Mouse (Mus musculus) right cerebral cortex, postnatal 25 days (tissue): ENCODE measurements at regions not wholly inside any gene's neighbourhood (a gene's known extent, or its start where the extent isn't known, plus 50 kb on each side); places are given as distances from the start of the nearest gene placed in this dataset.

Source experiments
- DNase-seq: peaks from one replicate; pipeline ENCODE4 v3.0.0; 2022

- DNase-seq: peak; percentile 66
Observed at GRCm38 (mm10) chr15:68435961-68436360, 1935.3 kb upstream of the Lrrc6 start.

- no peak for DNase-seq
Observed at GRCm38 (mm10) chr15:68431251-68431650, 1930.5 kb upstream of the Lrrc6 start.

GRCm38 (mm10) chr15:68430486-68430885 is 1929.8 kb upstream of the Lrrc6 start:
- DNase-seq: no peak

- DNase-seq: peak; percentile 63
Observed at GRCm38 (mm10) chr15:68428444-68429228, 1927.9 kb upstream of the Lrrc6 start.

DNA sequence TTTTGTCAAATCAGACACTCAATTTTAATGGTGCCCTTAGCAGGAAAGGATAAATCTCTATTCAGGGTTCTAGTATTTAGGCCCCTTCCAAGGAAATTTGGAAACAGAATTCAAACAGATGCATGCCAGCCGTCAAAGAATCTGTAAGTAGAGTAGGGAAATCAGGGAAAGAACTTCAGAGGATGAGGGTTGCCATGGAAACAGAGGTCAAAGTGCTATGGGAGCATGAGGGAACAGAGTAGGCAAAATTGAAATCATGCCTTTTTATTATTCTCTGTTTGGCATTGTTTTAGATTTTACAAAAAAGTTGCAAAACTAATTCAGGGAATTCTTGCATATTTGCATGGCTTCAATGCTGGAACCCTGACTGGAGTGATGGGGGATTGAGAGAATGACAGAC is 1916.4 kb upstream of the Lrrc6 start:
- DNase-seq: no peak

DNA sequence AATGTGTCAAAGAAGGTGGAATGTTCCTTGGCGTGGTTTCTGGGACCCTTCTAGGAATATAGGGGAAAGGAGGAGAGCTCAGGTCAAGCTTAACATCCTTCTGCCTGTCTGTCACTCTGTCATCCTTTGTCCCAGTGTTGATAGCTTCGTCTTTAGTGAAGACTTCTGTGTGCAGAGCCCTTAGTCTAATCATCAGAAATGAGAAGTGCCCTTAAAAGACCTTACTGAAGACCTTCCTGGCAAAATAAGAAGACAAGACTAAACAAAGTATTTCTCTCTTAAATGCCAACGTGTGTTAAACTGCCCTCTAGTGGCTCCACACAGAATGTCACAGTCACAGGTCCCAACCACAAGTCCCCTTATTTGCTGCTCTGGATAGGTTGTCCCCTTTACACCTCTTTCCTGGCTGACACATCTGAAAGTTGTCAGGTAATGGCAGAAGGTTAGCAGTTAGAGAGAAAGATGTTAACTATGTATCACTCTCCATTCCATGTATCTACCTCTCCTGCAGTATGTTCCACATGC is 1914.8 kb upstream of the Lrrc6 start:
- DNase-seq: no peak

DNA sequence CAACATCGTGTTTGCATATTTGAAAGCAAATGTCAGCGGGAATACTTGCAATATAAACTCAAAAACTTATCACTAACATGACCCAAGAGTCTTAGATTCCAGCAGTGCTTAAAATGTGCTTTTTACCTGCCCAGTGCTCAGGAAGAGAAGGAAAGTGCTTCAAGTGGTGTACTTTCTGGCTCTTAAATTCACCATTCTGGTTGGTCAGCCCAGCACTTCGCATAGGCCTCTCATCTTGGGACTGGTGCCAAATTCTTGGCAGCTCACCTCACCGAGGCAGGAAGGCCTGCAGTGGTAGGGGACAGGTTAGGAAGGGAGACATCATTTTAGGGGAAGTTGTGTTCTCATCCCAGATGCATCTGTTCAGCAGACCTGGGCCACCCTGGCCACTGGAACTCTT is 1913.3 kb upstream of the Lrrc6 start:
- no peak for DNase-seq

GRCm38 (mm10) chr15:68412697-68413096 is 1912.0 kb upstream of the Lrrc6 start:
- DNase-seq: no peak

- no peak for DNase-seq
Observed at GRCm38 (mm10) chr15:68412156-68412555, 1911.4 kb upstream of the Lrrc6 start.

DNA sequence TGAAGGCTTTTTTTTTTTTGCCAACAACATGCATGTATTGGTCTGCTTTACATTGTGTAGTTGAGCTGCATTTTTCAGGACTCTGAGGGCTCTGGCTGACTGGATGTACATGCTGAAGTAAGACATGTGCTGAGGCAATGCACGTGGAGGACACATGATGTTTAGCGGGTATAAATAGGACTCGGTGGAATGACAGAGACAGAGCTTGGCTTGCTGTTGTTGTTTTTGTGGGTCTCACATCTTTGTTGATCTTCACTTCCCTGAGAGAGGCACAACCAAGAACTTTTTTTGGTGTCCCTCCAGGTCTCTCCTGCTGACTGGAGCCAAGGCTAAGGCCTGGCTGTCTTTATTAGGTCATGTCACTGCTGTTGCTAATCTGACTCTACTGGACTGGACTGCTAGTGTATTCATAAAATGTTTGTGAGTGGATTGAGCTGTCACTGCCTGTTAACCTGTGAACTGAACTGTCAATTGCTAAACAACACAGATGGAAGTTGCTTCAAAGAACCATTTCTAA is 1902.9 kb upstream of the Lrrc6 start:
- no peak for DNase-seq

DNA sequence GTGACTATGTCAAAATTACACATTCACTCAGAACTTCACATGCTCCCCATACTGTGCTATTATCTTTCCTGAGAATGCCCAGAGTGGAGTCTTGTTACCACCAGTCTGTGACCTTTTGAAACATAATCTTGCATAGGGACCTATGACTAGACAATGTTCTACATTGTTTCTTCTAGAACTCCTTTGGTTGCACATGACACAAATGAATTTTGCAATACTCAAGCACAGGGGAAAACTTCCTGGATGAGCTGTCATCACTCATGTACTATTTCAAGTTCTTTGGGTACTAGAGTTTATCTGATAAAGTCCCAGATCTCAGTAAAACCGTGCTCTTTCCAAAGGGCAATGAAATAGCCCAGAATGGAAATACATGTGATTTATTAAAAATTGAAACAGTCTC is 1901.0 kb upstream of the Lrrc6 start:
- DNase-seq: no peak

- DNase-seq: no peak
Observed at GRCm38 (mm10) chr15:68401006-68401405, 1900.3 kb upstream of the Lrrc6 start.

DNA sequence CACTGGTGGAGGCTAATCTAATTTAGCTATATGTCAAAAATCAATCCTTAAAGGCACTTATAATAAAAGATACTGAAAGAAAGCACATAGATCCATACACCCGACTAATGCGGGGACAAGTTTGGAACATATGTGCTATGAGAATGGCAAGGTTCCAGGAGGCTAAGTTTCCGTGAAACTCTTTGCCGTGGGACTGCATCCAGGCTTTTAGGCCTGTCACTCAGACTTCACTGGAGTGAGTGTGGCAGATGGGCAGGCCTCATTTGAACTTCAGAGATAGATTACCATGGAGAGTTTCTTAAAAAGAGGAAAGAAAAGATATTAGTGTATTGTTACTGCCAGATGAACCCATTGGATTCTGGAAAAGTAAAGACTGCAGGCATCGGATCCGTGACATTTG is 1895.9 kb upstream of the Lrrc6 start:
- DNase-seq: no peak

GRCm38 (mm10) chr15:68394749-68395148 is 1894.0 kb upstream of the Lrrc6 start:
- DNase-seq: no peak

- no peak for DNase-seq
Observed at GRCm38 (mm10) chr15:68394157-68394556, 1893.4 kb upstream of the Lrrc6 start.

GRCm38 (mm10) chr15:68391737-68392136 is 1891.0 kb upstream of the Lrrc6 start:
- no peak for DNase-seq

DNA sequence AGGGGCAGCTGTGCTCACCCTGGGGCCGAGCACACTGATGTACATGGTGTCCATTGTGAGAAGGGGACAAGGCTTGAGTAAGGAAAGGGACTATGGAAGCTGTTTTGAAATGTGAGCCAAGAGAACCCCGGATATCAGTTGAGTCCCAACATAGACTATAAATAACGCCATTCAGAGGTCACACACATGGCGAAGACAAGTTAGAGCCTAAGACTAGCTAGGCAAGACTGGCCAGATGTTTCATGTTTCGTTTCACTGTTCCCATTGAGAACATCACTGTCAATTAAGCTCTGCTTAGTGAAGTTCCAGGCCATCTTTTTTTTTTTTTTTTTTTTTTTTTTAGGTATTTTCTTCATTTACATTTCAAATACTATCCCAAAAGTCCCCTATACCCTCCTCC is 1889.1 kb upstream of the Lrrc6 start:
- DNase-seq: no peak

GRCm38 (mm10) chr15:68387349-68388065 is 1886.8 kb upstream of the Lrrc6 start:
- no peak for DNase-seq

- DNase-seq: no peak
Observed at GRCm38 (mm10) chr15:68384571-68385335, 1884.0 kb upstream of the Lrrc6 start.

GRCm38 (mm10) chr15:68375166-68375565 is 1874.5 kb upstream of the Lrrc6 start:
- no peak for DNase-seq

GRCm38 (mm10) chr15:68366816-68367215 is 1866.1 kb upstream of the Lrrc6 start:
- DNase-seq: no peak

DNA sequence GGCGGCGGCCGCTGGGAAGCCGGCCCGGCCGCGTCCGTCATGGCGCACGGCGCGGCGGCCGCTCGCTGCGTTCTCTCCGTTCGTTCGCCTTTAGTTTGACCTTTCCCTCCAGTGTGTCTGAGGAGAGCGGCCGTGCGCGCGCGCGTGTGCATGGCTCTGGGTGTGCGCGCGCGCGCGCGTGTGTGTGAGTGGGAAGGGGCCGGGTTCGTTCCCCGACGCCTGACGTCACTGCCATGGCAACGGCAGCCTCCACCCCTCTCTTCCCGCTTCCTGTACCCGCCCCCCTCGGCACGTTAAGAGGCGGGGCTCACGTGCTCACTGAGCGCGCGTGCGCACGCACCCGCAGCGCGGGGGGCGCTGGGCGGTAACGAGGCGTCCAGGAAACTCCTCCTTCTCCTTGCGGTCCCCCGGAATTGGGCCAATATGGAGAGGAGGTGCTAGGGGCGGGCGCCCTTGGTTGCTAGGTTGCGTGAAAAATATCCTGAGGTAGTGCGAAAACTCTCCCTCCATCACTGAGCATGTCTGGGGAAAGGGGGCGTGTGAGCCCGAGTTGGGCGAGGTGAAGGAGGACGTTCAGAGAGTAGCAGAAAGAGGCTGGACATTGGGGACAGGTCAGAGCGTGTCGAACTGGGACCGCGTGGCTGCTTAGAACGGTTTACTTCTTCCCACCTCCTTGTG is 1862.5 kb upstream of the Lrrc6 start:
- DNase-seq: peak; percentile 99
